ENCODE assay signal across 14 mouse cellular contexts in the genomic region with DNA sequence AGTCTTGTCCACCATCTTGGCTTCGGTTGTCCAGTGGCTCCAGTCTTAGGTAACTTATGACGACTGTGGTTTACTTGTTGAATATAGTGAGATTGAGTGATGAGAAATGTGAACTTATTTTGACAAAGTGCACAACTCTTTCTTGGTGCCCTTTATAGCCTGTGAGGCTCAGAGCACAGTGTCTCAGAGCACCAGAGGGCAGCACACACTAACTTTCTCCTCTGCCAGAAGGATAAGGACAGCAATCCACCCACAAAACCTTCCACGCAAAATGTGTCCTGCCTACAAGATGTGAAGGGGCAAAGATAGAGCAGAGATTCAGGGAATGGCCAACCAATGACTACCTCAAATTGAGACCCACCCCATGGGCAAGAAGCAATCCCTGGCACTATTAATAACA.
A peak's percentile ranks its signal among the peaks of the same experiment; 100 is the strongest.
DNase-seq lines count a peak whose midpoint lies in the region; TF ChIP-seq lines count a peak whose summit lies in the region.
"Had no signal": no experiment of that assay in that cellular context is flagged by ENCODE, and none has a peak within 500 bp of the region (broad histone marks: within the 10 kb centered on the region; RNA-seq: fewer than 3 reads in every experiment).

No protein-coding gene starts in this region.

- H3K4me3 ChIP-seq in layer of hippocampus, adult 2 months, result no peak overlapping the region
- H3K4me3 ChIP-seq: embryonic facial prominence, embryonic 10.5 days; erythroblast, embryonic 14.5 days; heart, embryonic 12.5 days; neural tube, embryonic 13.5 days had no signal

- peak; percentile 70 for TF ChIP-seq CTCF in layer of hippocampus, adult 2 months (conservative IDR thresholded peaks at IDR 0.05)

- DNase-seq in heart, adult 11 months, result peak; percentile 24
- DNase-seq in heart, postnatal 10 days, result no peak
- no peak for DNase-seq in layer of hippocampus, adult 2 months (ENCODE audit: low spot score in 2 of 2)
- no peak for DNase-seq in layer of hippocampus, adult 8-10 months (ENCODE audit: low spot score in 2 of 2)
- DNase-seq in adrenal gland, postnatal 10 days, result peak; percentile 29
- DNase-seq in adrenal gland, postnatal 36 days, result peak; percentile 51 to 53
- DNase-seq in spleen, adult 18-20 months, result no peak
- DNase-seq: gastrocnemius, postnatal 14 days; heart, postnatal 4 days; lung, adult 18-20 months had no signal

- intact Hi-C loops in heart, postnatal 10 days (cut with DNase I), result no loop called here

- H3K27ac ChIP-seq in layer of hippocampus, adult 2 months, result no peak overlapping the region
- H3K27ac ChIP-seq: embryonic facial prominence, embryonic 10.5 days; neural tube, embryonic 13.5 days had no signal

Comparison
In these comparisons a context has a peak if more than half of its experiments do, and no peak if none do; other contexts are left out.
1. DNase-seq: peak in heart, adult 11 months (single experiment), adrenal gland, postnatal 10 days (single experiment) and adrenal gland, postnatal 36 days (2 of 2); none in heart, postnatal 10 days (0 of 2), layer of hippocampus, adult 2 months (0 of 2), layer of hippocampus, adult 8-10 months (0 of 2) and spleen, adult 18-20 months (0 of 2).